Mouse (Mus musculus) spleen, adult 2 months (tissue): ENCODE results near the gene Lekr1.

Source experiments
- CTCF ChIP-seq: fragments of 200-500 bp; IDR thresholded peaks from 2 replicates; pipeline ENCODE4 v1.5.1; 2011; ENCODE audit warnings: mild to moderate bottlenecking, inconsistent platforms; ENCODE audit not compliant: insufficient read depth, insufficient read length, insufficient replicate concordance; ENCODE audit errors: extremely low read depth
- POLR2A ChIP-seq: fragments of 200-500 bp; IDR thresholded peaks from 2 replicates; pipeline ENCODE4 v1.6.1; 2011; ENCODE audit warnings: low read depth, low read length, inconsistent platforms

GRCm38 (mm10) chr3:65656902-65657660 is 8.9 kb upstream of the Lekr1 start:
- TF ChIP-seq CTCF (no peak), POLR2A (no peak)
